In the genomic region with DNA sequence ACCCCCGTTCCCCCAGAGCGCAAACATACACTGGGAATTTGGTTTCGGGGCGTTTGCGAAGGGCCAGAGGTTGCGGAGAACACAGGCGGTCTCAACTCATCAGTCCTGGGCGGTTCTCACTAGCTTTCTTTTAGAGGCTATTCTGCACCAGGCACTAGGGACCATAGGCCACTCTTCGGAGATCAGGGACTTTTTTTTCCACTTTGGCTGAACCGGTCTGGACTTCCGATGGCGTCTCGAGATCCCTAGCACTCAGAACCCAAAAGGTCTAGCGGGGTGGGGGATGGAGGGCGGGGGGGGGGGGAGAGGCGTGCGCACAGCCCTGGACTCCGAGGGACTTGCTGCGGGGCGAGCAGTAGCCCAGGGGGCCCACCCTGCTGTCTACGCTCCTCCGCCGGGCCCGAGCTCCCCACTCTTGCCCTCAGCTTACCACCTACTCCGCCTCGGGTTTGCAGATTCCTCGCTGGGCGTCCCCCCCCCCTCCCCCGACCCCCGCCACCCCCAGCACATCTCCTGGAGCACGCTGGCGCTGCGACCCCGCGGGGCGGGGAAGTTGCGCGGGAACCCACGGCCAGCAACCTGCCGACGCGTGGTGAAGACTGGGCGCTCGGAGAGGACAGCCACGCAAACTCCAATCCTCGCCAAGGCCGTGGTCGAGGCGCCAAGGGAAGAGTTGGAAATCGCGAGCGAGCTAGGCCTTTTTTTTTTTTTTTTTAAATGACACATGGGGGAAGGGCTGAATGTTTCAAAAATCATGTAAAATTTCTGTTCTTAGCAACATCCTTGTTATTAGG, we compare ENCODE assay signal across 9 mouse cellular contexts. TPM values are rescaled to one million over a fixed set of nuclear protein-coding genes. Genes with fewer than 3 reads are reported as not detected.
DNase-seq lines count a peak whose midpoint lies in the region; ATAC-seq lines count a peak whose summit lies in the region.
"Had no signal": no experiment of that assay in that cellular context is flagged by ENCODE, and none has a peak within 500 bp of the region (broad histone marks: within the 10 kb centered on the region; RNA-seq: fewer than 3 reads in every experiment).

No protein-coding gene starts in this region.

- no peak for ATAC-seq in liver, embryonic 13.5 days (ENCODE audit: low read depth)
- no peak for ATAC-seq in monocyte, adult 5-6 weeks (replicated peaks; ENCODE audit: insufficient number of reproducible peaks, low FRiP score, low TSS enrichment, poor library complexity, severe bottlenecking)

- 2% methylated on average over 51 of the region's 52 CpGs for WGBS in liver, embryonic 13.5 days (ENCODE audit: insufficient replicate concordance)

- H3K9ac ChIP-seq in liver, embryonic 13.5 days: no peak overlapping the region

- DNase-seq in cerebellum, postnatal 10 days: peak; percentile 47 to 53
- no peak for DNase-seq in cerebellum, adult 9-10 months
- peak; percentile 44 for DNase-seq in retina, embryonic 14.5 days (ENCODE audit: low spot score)
- DNase-seq in retina, postnatal 1 day: no peak
- DNase-seq in liver, embryonic 13.5 days: no peak
- no peak for DNase-seq in urinary bladder, postnatal 25 days (ENCODE audit: low spot score)
- DNase-seq in spleen, adult 18-20 months: no peak

- no peaks in the 10 kb centered on the region for H3K36me3 ChIP-seq in liver, embryonic 13.5 days

- no peaks in the 10 kb centered on the region for H3K9me3 ChIP-seq in liver, embryonic 13.5 days (replicated peaks)

- H3K4me1 ChIP-seq in liver, embryonic 13.5 days (replicated peaks): peaks cover 33% of the 10 kb centered on the region

- peak overlapping the region; percentile 30 for H3K4me2 ChIP-seq in liver, embryonic 13.5 days

- H3K4me3 ChIP-seq in liver, embryonic 13.5 days (replicated peaks): peak overlapping the region; percentile 8; the same call in 1 of the 2 replicates

- peaks cover 81% of the 10 kb centered on the region for H3K27me3 ChIP-seq in liver, embryonic 13.5 days

- H3K27ac ChIP-seq in liver, embryonic 13.5 days: no peak overlapping the region

RNA-seq across cellular contexts. Expression of gene Ostm1, which starts 52.1 kb away (rescaled TPM):
- polyA plus RNA-seq in liver, embryonic 13.5 days (2015; fragmentation: Nextera tagmentation; extraction: Ambion mirVana): 15.6 and 18.4 TPM in 2 replicates
- total RNA-seq in monocyte, adult 5-6 weeks (2017): 73.5 to 79.9 TPM (median 79.6 TPM) in 3 replicates

RNA-seq across cellular contexts. Expression of gene Nr2e1, which starts 52.3 kb away (rescaled TPM):
- polyA plus RNA-seq in liver, embryonic 13.5 days (2015; fragmentation: Nextera tagmentation; extraction: Ambion mirVana): not detected in 2 replicates
- total RNA-seq in monocyte, adult 5-6 weeks (2017): not detected in 3 replicates
- total RNA-seq: adrenal gland, postnatal 4 days had no signal

Comparison
In these comparisons a context has a peak if more than half of its experiments do, and no peak if none do; other contexts are left out.
1. DNase-seq: peak in cerebellum, postnatal 10 days (2 of 2) and retina, embryonic 14.5 days (single experiment); none in cerebellum, adult 9-10 months (single experiment), retina, postnatal 1 day (single experiment), liver, embryonic 13.5 days (single experiment), urinary bladder, postnatal 25 days (single experiment) and spleen, adult 18-20 months (0 of 2).